Mouse (Mus musculus): ENCODE data around the gene Cbx6. TPM values are rescaled to one million over a fixed set of nuclear protein-coding genes. Genes with fewer than 3 reads are reported as not detected.
"Not testable (repeated sequence)": the region's sequence is repeated elsewhere in the genome, so short reads cannot be mapped to it uniquely, and the experiment has no call there.

The Cbx6 gene
- total RNA-seq, 1 experiment from 2014 or later, result 19.6 TPM

DNA sequence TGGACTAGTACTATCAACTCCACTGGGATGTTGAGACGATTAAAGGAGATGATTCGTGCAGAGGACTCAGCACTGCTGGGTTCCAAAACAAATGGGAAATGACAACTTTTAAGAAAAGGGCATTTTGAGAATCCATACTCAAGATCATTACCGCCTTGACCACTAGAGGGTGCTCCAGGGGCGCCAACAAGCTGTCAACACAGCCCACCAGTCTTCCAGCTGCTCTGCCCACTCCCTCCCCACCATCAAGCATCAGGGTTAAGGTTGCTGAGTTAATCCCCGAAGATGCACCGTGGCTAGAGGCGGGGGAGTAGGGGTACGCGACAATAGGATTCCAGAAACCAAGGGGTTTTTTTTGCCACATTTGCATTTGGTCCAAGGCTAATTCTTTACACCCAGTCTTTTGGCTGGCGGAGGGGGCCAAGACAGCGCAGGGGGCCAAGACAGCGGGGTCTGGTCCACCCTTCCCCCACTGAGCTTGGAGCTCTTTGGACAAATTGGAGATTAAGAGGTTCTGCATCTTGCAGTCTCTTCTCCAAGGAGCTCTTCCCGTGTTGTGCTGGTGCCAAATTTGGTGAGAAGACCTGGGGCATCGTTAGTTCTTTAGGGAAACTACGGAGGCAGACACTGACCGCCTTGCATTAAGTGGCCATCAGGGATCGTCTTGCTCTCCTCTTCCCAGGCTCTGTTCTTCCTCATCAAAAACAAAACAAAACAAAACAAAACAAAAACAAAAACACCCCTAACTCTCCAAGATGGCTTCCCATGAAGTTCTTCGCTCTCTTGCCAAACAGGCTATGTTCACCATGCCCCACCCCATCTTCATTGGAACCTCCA, 2.2 kb downstream of the Cbx6 start:
- ATAC-seq (replicated peaks; ENCODE audit: low read depth, poor library complexity, severe bottlenecking), result peak; percentile 56

GRCm38 (mm10) chr15:79830388-79830787, 4.1 kb downstream of the Cbx6 start:
- peak; percentile 50 for ATAC-seq (replicated peaks; ENCODE audit: low read depth, poor library complexity, severe bottlenecking)

DNA sequence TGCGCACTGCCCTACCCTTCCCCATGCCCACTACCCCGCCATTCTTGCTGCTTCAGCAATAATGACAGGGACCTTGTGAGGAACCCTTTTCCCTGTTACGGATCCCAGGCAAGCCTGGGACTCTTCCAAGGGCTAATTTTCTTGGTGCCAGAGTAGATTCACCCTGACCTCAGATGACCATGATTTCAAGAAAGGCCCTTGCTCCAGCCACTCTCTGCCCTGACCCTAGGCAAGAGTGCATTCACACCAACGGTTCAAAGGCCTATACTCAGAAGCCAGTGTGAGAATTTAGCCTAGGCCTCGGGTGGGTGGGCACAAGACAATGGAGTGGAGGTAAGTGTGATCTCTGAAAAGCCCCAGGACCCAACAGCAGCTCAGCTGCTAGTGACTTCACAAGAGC, 5.1 kb downstream of the Cbx6 start:
- ATAC-seq (replicated peaks; ENCODE audit: low read depth, poor library complexity, severe bottlenecking), result no peak

DNA sequence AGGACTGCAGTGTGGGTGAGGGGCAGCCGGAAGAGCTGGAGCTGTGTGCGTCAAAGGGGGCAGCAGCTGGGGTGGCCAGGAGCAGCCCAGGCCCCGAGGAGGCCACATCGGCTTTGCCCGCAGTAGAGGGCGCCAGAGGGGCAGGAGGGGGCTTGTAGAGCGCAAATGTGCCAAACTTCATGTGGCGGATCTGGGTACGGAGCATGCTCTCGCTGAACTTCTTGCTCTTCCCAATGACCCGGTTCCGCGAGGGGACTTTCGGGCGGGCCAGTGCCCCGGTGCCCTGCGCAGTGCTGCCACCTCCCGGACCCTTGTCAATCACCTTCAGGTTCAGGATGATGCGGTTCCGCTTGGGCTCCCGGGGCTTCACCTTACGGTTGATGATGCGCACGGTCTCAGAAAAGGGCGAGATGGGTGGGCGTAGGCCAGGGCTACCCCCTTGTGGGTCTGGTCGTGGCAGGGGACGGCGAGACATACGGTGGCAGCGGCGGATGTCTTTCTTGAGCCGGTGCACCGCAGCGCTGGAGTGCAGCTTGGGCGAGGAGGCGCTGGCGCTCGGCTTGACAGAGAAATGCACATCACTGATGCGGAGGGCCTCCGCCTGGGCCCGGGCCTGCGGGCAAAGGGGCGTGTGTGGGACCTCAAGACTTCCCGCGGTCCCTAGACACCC, 6.0 kb downstream of the Cbx6 start:
- ATAC-seq (replicated peaks; ENCODE audit: low read depth, poor library complexity, severe bottlenecking), result no peak

GRCm38 (mm10) chr15:79827778-79828210, 6.7 kb downstream of the Cbx6 start:
- ATAC-seq (replicated peaks; ENCODE audit: low read depth, poor library complexity, severe bottlenecking), result no peak

DNA sequence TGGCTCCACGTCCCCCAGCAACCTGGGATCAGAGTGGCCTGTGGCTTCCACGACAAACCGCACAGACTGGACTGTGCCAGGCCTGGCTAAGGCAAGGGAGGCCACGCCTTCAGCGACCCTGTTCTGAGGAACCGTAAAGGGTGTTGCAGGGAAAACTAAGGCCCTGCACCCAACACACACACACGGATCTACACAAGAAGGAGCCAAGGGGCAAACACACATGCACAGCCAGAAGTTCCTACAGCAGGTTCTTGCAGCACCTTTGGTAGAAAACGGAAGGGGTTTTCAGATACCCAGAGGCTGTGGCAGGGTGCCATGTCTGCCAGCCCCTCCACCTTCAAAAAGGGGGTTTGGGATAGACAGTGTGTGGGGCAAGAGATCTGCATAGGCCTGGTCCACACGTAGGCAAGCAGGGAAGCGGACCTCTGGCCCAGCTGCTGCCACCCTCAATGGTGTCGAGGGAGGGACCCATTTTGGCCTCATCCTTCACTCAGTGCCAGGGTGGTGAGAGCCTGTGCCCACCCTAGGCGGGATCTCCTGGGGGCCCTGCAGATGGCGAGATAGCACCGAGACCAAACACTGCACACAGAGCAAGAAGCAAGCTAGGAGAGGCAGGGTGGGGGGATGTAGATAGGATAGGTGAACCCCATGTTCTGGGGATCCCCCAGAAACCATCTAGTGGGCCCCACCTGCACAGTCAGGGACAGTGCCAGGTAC, 7.3 kb downstream of the Cbx6 start:
- ATAC-seq (replicated peaks; ENCODE audit: low read depth, poor library complexity, severe bottlenecking), result no peak

DNA sequence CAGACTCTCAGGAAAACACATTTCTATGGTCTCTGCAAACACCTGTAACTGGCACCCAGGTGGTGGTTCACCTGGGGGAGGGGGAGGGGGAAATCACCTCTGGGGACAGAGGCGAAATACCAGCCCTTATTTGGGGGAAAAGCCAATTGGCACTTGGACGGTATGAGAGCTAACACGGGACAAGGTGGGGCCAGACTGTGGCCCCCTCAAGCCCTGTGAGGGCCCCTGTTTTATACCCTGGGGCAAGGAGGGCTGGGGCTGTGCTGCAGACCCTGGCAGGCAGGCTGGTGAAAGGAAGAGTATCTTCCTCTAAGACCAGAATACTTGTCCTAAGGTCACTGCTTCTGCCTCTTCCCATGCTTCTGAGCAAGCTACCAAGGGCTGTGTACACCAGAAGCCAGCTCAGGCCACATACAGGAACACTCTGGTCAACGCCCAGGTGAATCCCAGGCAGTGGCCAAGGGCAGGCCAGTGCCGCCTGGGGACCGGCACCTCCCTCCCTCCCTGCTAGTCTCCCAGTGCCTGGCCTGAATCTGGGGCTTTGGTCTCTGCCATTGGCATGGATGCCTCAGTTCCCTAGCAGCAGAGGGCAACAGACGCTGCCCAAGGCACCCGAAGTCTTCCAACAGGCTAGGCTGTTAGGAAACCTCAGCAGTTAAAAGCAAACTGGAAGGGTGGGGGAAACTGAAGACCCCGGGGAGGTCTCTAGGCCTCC, 8.1 kb downstream of the Cbx6 start:
- ATAC-seq (replicated peaks; ENCODE audit: low read depth, poor library complexity, severe bottlenecking), result no peak

GRCm38 (mm10) chr15:79825146-79825825, 9.2 kb downstream of the Cbx6 start:
- 0 out of 2 replicates have a peak, but pooled peaks have one; percentile 6 for ATAC-seq (replicated peaks; ENCODE audit: low read depth, poor library complexity, severe bottlenecking)

GRCm38 (mm10) chr15:79823588-79824280, 10.8 kb downstream of the Cbx6 start:
- ATAC-seq (replicated peaks; ENCODE audit: low read depth, poor library complexity, severe bottlenecking), result no peak

DNA sequence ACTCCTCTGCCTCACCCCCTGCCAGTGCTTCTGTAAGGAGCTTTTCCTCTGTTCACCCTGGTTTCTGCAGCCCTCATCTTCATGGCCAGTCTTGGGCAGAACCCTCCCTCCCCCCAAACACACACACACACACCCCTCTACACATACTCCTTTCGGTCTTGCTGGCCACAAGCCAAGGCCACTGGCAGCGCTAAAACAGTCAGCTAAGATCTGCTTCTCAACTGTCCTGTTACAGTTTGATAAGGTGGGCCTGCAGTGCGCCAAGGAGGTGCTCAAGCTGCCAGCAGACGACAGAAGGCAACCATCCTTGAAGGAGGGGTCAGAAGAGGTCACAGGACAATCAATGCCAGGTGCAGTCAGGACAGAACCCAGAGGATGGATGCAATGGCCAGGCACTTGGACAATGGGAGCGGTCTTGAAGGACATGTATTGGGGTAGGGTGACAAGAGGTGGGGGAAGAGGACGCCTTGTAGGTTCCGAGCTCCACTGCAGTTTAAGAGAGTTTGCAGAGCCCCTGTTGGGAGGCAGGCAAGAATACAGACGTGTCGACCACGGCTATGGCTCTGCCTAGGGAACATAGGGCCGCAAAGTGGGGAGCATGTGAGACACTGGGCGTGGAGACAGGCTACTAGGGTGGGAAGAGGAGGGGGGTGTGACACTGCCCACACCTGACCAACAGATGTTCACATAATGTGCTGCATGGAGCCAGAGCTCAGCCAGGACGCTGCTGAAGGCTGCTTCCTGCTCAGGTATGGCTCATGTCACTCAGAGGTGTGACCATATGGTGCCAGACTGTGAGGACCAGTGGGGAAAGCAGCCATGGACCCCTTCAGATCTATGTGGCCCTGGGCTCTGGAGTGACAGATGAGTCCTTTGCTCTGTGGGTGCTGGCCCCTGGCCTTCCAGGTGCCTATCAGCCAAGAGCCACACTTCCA, 12.0 kb downstream of the Cbx6 start:
- peak; percentile 43; the same call in 1 of the 2 replicates for ATAC-seq (replicated peaks; ENCODE audit: low read depth, poor library complexity, severe bottlenecking)

- no peak for ATAC-seq (replicated peaks; ENCODE audit: low read depth, poor library complexity, severe bottlenecking)
Observed at GRCm38 (mm10) chr15:79818325-79818724, 16.2 kb downstream of the Cbx6 start.

DNA sequence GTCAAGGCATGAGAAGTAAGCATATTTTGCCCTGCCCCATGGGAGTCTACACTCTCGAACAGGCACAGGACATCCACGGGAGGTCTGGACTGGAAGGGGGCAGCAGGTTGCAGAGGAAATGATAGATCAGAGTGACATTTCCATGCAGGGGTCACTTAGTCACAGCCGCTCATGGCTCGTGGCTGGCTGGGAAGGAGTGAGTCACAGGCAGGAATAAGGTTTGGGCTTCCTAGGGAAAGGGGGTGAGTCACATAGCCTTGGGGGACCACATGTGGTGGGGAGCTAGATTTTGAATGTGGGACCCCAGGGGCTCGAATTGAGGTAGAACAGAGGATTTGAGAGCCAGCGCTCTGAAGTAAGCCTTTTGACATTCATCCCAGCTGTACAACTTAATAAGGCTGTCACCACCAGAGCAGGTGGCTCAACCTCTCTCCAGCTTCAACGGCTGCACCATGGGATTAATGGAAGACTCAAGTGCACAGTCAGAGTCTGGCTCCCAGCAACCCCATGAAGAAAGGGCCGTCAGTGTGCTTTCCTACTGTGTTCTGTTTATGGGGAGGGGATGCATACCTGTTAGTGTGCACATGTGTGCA, 20.7 kb downstream of the Cbx6 start:
- ATAC-seq (replicated peaks; ENCODE audit: low read depth, poor library complexity, severe bottlenecking), result no peak

DNA sequence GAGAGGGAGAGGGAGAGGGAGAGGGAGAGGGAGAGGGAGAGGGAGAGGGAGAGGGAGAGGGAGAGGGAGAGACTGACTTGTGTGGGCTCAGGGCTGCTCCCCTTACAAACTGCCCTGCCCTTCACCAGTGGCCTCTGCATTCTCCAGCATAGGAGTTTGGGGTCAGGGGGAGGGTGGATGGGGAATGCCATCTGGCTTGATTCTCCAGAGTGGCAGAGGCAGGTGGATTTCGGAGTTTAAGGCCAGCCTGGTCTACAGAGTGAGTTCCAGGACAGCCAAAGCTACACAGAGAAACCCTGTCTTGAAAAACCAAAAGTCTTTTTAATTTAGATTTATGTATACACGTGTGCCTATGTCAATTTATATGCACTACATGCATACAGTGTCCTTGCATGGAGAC, 21.6 kb downstream of the Cbx6 start:
- ATAC-seq (replicated peaks; ENCODE audit: low read depth, poor library complexity, severe bottlenecking), result not testable (repeated sequence)

DNA sequence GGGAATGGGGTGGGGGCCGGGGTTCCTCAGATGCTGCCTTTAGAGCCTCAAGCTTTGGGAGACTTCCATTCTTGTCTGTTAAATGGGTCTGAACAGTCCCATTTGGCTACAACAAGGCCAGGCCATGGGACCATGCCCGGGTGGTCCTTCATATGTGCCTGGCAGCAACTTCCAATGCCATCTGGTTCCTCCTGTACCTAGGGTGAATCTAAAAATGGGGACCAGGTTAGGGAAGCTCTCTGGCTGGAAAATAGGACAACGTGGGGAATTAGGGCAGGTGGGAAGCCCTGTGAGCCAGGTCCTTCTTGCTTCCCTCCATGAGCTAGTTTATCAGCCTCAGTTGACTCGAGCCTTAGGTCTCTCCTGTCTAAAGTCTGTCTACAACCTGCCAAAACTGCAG, 23.5 kb downstream of the Cbx6 start:
- no peak for ATAC-seq (replicated peaks; ENCODE audit: low read depth, poor library complexity, severe bottlenecking)

GRCm38 (mm10) chr15:79810061-79810460, 24.4 kb downstream of the Cbx6 start:
- ATAC-seq (replicated peaks; ENCODE audit: low read depth, poor library complexity, severe bottlenecking), result no peak

GRCm38 (mm10) chr15:79808658-79809057, 25.8 kb downstream of the Cbx6 start:
- ATAC-seq (replicated peaks; ENCODE audit: low read depth, poor library complexity, severe bottlenecking), result no peak

DNA sequence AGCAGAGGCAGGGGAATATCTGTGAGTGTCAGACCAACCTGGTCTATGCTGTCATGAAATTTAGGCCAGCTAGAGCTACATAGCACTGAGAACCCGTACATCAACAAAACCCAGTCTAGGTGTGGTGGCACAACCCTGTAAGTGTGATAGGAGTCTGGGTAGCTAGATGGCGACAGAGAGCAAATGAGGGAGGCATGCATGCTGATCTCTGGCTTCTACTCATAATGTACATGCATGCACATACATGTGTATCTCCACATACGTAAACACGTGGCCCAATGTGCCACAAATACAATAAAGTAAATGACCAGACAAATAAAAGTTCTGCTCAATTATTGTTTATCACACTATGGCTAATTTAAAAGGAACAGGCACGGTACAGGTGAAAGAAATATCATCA, 26.4 kb downstream of the Cbx6 start:
- peak; percentile 71 for ATAC-seq (replicated peaks; ENCODE audit: low read depth, poor library complexity, severe bottlenecking)

DNA sequence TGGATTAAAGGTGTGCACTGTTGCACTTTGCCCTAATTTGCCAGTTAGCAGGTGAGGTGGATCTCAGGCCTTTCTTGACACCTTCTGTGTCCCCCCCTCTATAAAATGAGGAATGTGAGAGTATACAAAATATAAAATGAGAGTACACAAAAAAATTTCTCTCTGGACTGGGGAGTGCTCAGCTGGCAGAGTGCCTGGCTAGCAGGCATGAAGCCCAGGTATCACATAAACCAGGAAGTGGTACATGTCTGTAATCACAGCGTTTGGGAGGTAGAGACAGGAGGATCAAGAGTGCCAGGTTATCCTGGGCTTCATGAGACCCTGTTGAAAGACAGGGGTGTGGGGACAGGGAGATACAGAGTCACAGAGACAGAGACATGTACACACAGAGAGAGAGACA, 27.4 kb downstream of the Cbx6 start:
- ATAC-seq (replicated peaks; ENCODE audit: low read depth, poor library complexity, severe bottlenecking), result no peak

All from common myeloid progenitor, adult 5-6 weeks (primary cell).